Mouse (Mus musculus) CH12.LX (cell line): Measurements from ENCODE around the gene Dlx6. TPM values are rescaled to one million over a fixed set of nuclear protein-coding genes. Genes with fewer than 3 reads are reported as not detected.

Experiments used
- DNase-seq: peaks from one replicate; pipeline ENCODE4 v3.0.0-alpha.2; 2013; ENCODE audit errors: extremely low read depth
- H3K27ac ChIP-seq: 2 replicates; pipeline ENCODE4 v1.5.1; 2012; ENCODE audit warnings: low read depth, mild to moderate bottlenecking, control low read depth, moderate library complexity; ENCODE audit not compliant: insufficient read depth
- H3K27me3 ChIP-seq: replicated peaks from 2 replicates; pipeline ENCODE3; 2012; ENCODE audit warnings: inconsistent platforms
- H3K36me3 ChIP-seq, 2 experiments: replicated peaks in 1 of 2; 2 replicates each; pipeline versions ENCODE3 to v1.6.1; 2012; ENCODE audit warnings: inconsistent platforms in 1 of 2, low read length in 1 of 2, mild to moderate bottlenecking in 1 of 2, mixed read lengths in 1 of 2, moderate library complexity in 1 of 2; ENCODE audit not compliant: control insufficient read depth in 1 of 2, insufficient read depth in 1 of 2
- H3K4me1 ChIP-seq, 2 experiments: 2 replicates each; pipeline ENCODE4 v1.6.1; 2012; ENCODE audit warnings: inconsistent platforms in 1 of 2, moderate library complexity in 1 of 2; ENCODE audit not compliant: insufficient read depth in 2 of 2, control insufficient read depth in 1 of 2
- H3K4me2 ChIP-seq: 2 replicates; pipeline ENCODE4 v1.6.1; 2012; ENCODE audit warnings: low read depth, mild to moderate bottlenecking, control low read depth; ENCODE audit not compliant: poor library complexity, insufficient read depth, severe bottlenecking
- H3K4me3 ChIP-seq, 3 experiments: fragments of 150-350 bp in 1 of 3; sonication (generic) in 1 of 3; replicated peaks in 1 of 3; 2 replicates each; pipeline versions ENCODE3 to v1.5.1; 2011 to 2012; ENCODE audit warnings: low read depth in 2 of 3, low read length in 2 of 3, mild to moderate bottlenecking in 2 of 3, moderate library complexity in 2 of 3, control low read depth in 1 of 3, improper control_type of control experiment in 1 of 3, inconsistent platforms in 1 of 3, mixed read lengths in 1 of 3; ENCODE audit not compliant: poor library complexity in 1 of 3
- H3K79me2 ChIP-seq: replicated peaks from 2 replicates; pipeline ENCODE4 v1.6.1; 2012; ENCODE audit warnings: mild to moderate bottlenecking, moderate library complexity; ENCODE audit not compliant: control insufficient read depth, poor library complexity, insufficient read depth, severe bottlenecking; ENCODE audit errors: extremely low read depth
- H3K9ac ChIP-seq: 2 replicates; pipeline ENCODE4 v1.6.1; 2012; ENCODE audit warnings: low read depth, mild to moderate bottlenecking, control low read depth, moderate library complexity; ENCODE audit not compliant: insufficient read depth
- H3K9me3 ChIP-seq: replicated peaks from 2 replicates; pipeline ENCODE3; 2012; ENCODE audit warnings: low read length, inconsistent platforms, mixed read lengths
- E2F4 ChIP-seq: IDR thresholded peaks from 2 replicates; pipeline ENCODE4 v1.6.1; 2011; ENCODE audit warnings: low read depth, low read length, improper control_type of control experiment; ENCODE audit not compliant: insufficient replicate concordance
- ELF1 ChIP-seq: IDR thresholded peaks from 2 replicates; pipeline ENCODE4 v1.6.1; 2014; ENCODE audit warnings: low read depth, mild to moderate bottlenecking, inconsistent platforms, low read length, improper control_type of control experiment
- HCFC1 ChIP-seq: IDR thresholded peaks from 2 replicates; pipeline ENCODE4 v1.6.1; 2012; ENCODE audit warnings: low read depth, mild to moderate bottlenecking, inconsistent platforms, low read length, improper control_type of control experiment
- IRF4 ChIP-seq: IDR thresholded peaks from 2 replicates; pipeline ENCODE4 v1.6.1; 2014; ENCODE audit warnings: low read depth, mild to moderate bottlenecking, inconsistent platforms, low read length, improper control_type of control experiment
- MYC ChIP-seq: IDR thresholded peaks from 2 replicates; pipeline ENCODE4 v1.6.1; 2011; ENCODE audit warnings: low read depth, mild to moderate bottlenecking, improper control_type of control experiment, low read length
- NELFE ChIP-seq: IDR thresholded peaks from 2 replicates; pipeline ENCODE4 v1.6.1; 2011; ENCODE audit warnings: low read depth, low read length, improper control_type of control experiment
- PAX5 ChIP-seq: IDR thresholded peaks from 2 replicates; pipeline ENCODE4 v1.6.1; 2012; ENCODE audit warnings: low read length, inconsistent platforms, mixed read lengths
- TBP ChIP-seq: conservative IDR thresholded peaks from 2 replicates; pipeline ENCODE4 v1.6.1; 2011; ENCODE audit warnings: low read depth, low read length, improper control_type of control experiment
- UBTF ChIP-seq: IDR thresholded peaks from 2 replicates; pipeline ENCODE4 v1.6.1; 2012; ENCODE audit warnings: low read depth, mild to moderate bottlenecking, inconsistent platforms, low read length, improper control_type of control experiment, moderate library complexity
- ZC3H11A ChIP-seq: IDR thresholded peaks from 2 replicates; pipeline ENCODE4 v1.6.1; 2012; ENCODE audit warnings: low read depth, mild to moderate bottlenecking, inconsistent platforms, low read length, improper control_type of control experiment
- ZMIZ1 ChIP-seq: IDR thresholded peaks from 2 replicates; pipeline ENCODE4 v1.6.1; 2012; ENCODE audit warnings: low read depth, mild to moderate bottlenecking, inconsistent platforms, low read length, improper control_type of control experiment
- ZNF384 ChIP-seq: IDR thresholded peaks from 2 replicates; pipeline ENCODE4 v1.6.1; 2012; ENCODE audit warnings: low read depth, low read length, improper control_type of control experiment, inconsistent platforms
- dilution Hi-C: fragments of 300-500 bp; cut with MboI; formaldehyde crosslinking; loops from 2 replicates; pipeline ENCODE4 v1.14.3; 2020; ENCODE audit warnings: low sequenced_read_pairs; ENCODE audit not compliant: extremely low pct_unique_long_range_greater_than_20kb, extremely low pct_ligation_motif_present
- in situ Hi-C: fragments of 300-500 bp; cut with MboI; formaldehyde crosslinking; loops from 3 replicates; pipeline ENCODE4 v1.14.3; 2019; ENCODE audit warnings: low sequenced_read_pairs, low pct_ligation_motif_present, low pct_unique_long_range_greater_than_20kb, mixed read lengths
- polyA plus RNA-seq: library from polyadenylated mRNA; unstranded; fragments of >175 nt; gene quantifications from 2 replicates; pipeline ENCODE4 v1.2.1, GENCODE M21; 2012; ENCODE audit warnings: low read depth; ENCODE audit not compliant: insufficient read length
- total RNA-seq, 2 experiments: library from RNA; depleted of rRNA; stranded (reverse); fragments of 300-350 nt in 1 of 2; fragments of >200 nt in 1 of 2; gene quantifications; 2 replicates each; pipeline ENCODE4 v1.2.3; 2012 to 2014

Gene Dlx6
- total and polyA plus RNA-seq, 3 experiments = not detected

DNA sequence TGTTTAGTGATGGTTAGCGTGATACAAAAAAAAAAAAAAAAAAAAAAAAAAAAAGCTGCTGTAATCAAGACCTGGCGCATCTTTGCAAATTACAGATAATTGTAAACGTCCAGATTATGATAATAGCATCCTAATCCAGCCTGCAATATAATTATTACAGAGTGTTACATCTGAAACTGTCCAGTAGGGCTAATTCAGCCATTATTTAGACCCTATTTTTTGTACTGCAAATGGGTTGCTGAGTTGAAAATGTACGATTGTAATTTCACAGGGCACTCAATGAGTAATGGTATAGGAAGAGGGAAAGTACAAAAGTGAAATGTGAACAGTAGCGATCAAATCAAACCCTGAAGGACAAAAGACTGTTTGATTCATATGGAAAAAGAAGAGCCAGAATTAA lies 8.6 kb downstream of the Dlx6 start:
- Histone ChIP-seq H3K27ac (no peak overlapping the region), H3K4me2 (no peak overlapping the region), H3K79me2 (no peaks in the 10 kb centered on the region), H3K27me3 (no peaks in the 10 kb centered on the region), H3K9ac (no peak overlapping the region), H3K36me3 (no peaks in the 10 kb centered on the region), H3K4me1 (0 out of 4 replicates have a peak, but pooled peaks cover 0 to 2% of the 10 kb centered on the region in 2 experiments), H3K9me3 (no peaks in the 10 kb centered on the region), H3K4me3 (no peak overlapping the region)
- dilution Hi-C loops (no loop called here), in situ Hi-C loops (no loop called here)
- DNase-seq = no peak
- TF ChIP-seq ELF1 = no peak
- no peak for TF ChIP-seq NELFE
- no peak for TF ChIP-seq ZNF384
- no peak for TF ChIP-seq ZMIZ1
- TF ChIP-seq ZC3H11A = no peak
- no peak for TF ChIP-seq IRF4
- TF ChIP-seq TBP = no peak
- no peak for TF ChIP-seq PAX5
- TF ChIP-seq UBTF = no peak

GRCm38 (mm10) chr6:6872873-6873272 lies 9.7 kb downstream of the Dlx6 start:
- Histone ChIP-seq H3K27me3 (no peaks in the 10 kb centered on the region), H3K36me3 (no peaks in the 10 kb centered on the region), H3K4me1 (no peaks in the 10 kb centered on the region), H3K27ac (no peak overlapping the region), H3K9ac (no peak overlapping the region), H3K9me3 (no peaks in the 10 kb centered on the region), H3K4me2 (no peak overlapping the region), H3K79me2 (no peaks in the 10 kb centered on the region), H3K4me3 (no peak overlapping the region)
- in situ Hi-C loops = no loop called here
- no peak for DNase-seq
- dilution Hi-C loops = no loop called here
- TF ChIP-seq MYC (no peak), ZMIZ1 (no peak), E2F4 (no peak), ZC3H11A (no peak)

DNA sequence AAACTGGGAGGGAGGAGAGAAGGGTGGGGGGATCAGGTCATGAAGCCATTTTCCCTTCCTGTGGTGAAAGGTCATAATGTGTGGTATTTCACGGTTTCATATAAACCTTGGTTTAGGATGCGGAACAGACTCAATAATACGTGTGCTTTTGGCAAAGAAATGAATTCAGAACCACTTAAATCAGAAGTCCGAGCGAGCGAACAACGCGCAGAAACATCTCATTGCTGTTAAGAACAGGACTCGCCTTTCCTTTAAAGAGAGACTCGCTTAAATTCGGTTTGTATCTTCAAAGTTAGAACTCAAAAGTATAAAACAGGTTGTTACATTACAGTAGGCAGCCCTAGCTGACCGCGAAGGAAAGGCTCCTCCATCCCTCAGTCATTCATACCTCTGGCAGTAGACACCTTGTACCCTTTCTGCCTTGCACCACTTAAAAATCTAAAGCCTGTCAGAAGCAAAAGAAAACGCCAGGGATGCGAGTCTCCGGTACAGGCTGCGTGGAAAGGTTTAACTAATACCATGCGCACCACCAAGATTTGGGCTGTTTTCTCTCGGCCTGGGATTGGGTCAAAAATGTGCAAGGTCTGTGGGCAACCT lies 10.4 kb downstream of the Dlx6 start:
- no peak overlapping the region for H3K9ac ChIP-seq
- no peak overlapping the region for H3K27ac ChIP-seq
- no peaks in the 10 kb centered on the region for H3K79me2 ChIP-seq
- H3K4me1 ChIP-seq = no peaks in the 10 kb centered on the region
- in situ Hi-C loops (no loop called here), dilution Hi-C loops (no loop called here)
- no peak for DNase-seq
- H3K4me3 ChIP-seq = no peak overlapping the region
- no peak overlapping the region for H3K4me2 ChIP-seq
- no peak for TF ChIP-seq HCFC1
- TF ChIP-seq, all 38 proteins: peak for 0
- no peaks in the 10 kb centered on the region for H3K27me3 ChIP-seq
- H3K9me3 ChIP-seq = no peaks in the 10 kb centered on the region
- H3K36me3 ChIP-seq = no peaks in the 10 kb centered on the region
